Mouse (Mus musculus) ES-E14 (cell line): Measurements from ENCODE around the gene Olfr1427.

Source experiments
- HCFC1 ChIP-seq: IDR thresholded peaks from 2 replicates; pipeline ENCODE4 v1.6.1; 2012; ENCODE audit warnings: low read length, inconsistent platforms, borderline replicate concordance; ENCODE audit not compliant: insufficient read depth
- MAFK ChIP-seq: IDR thresholded peaks from 2 replicates; pipeline ENCODE4 v1.6.1; 2014; ENCODE audit warnings: mild to moderate bottlenecking, low read depth, low read length, inconsistent platforms; ENCODE audit not compliant: insufficient read depth
- ZNF384 ChIP-seq: IDR thresholded peaks from 2 replicates; pipeline ENCODE4 v1.6.1; 2012; ENCODE audit warnings: low read depth, low read length, inconsistent platforms

GRCm38 (mm10) chr19:12115797-12116196 is 12.7 kb upstream of the Olfr1427 start, which contains the start of gene Olfr1428:
- TF ChIP-seq MAFK (no peak), ZNF384 (no peak), HCFC1 (no peak)
